Mouse (Mus musculus): ENCODE measurements around the gene Acsbg2.
A peak's percentile ranks its signal among the peaks of the same experiment; 100 is the strongest.

Acsbg2 gene

GRCm38 (mm10) chr17:56822380-56822779 lies 51.9 kb downstream of the Acsbg2 start:
- no peak for DNase-seq (ENCODE audit: low spot score)

DNA sequence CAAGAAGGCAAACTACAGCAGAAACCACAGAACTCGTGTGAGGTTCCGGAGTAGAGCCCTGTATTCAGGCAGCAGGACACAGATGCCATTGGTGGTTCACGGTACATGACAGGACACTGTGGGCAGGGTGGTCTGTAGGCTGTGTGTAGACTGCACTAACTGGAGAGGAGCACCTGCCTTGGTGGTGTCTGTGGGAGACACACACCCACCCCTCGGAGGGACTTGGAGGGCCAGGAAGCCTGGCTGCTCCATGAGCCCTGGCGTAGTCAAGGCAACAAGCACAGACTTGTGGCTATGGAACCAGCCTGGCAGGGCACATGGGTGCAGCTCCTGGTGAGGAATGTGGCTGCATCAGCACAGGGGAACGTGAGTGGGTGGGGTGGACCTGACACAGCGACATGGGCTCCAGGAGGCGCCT lies 54.5 kb downstream of the Acsbg2 start:
- no peak for DNase-seq (ENCODE audit: low spot score)

DNA sequence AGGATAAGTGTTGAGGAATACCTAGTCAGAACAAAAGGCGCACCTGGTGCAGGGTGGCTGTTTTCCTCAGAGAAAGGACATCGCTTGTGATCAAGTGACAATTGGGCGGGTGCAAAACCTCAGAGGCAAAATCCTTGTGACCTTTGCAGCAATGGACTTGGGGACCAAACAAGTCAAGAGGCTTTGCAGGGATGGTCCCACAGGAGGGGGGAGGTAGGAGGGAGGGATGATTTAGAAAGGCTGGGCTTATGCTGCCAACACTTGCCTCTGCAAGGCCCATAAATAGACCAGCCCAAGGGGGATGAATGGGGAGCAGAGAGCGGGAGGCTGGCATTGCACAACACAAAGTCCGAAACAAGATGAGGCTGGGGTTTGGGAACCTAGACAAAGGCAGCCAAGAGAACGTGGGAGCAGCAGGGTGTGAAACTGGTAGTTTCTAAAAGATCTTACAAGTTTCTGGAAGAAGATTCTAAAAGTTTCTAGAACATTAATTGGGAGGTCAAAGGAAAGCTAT lies 55.2 kb downstream of the Acsbg2 start:
- no peak for DNase-seq (ENCODE audit: low spot score)

GRCm38 (mm10) chr17:56818067-56818636 lies 56.1 kb downstream of the Acsbg2 start:
- DNase-seq (ENCODE audit: low spot score) = no peak

DNA sequence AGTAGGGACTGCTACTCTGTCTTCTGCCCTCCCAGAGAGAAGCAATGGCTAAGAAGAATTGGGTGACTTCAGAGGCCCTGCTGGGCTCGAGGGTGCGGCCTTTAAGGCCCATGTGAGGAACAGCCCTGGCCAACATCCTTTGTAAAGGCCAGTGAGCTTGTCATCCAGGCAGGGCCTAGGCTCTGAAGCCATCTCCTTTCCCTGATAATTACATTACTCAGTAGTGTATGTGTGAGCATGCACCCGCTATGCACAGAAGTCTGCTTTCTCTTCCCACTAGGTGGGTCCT lies 59.2 kb downstream of the Acsbg2 start:
- no peak for DNase-seq (ENCODE audit: low spot score)

DNA sequence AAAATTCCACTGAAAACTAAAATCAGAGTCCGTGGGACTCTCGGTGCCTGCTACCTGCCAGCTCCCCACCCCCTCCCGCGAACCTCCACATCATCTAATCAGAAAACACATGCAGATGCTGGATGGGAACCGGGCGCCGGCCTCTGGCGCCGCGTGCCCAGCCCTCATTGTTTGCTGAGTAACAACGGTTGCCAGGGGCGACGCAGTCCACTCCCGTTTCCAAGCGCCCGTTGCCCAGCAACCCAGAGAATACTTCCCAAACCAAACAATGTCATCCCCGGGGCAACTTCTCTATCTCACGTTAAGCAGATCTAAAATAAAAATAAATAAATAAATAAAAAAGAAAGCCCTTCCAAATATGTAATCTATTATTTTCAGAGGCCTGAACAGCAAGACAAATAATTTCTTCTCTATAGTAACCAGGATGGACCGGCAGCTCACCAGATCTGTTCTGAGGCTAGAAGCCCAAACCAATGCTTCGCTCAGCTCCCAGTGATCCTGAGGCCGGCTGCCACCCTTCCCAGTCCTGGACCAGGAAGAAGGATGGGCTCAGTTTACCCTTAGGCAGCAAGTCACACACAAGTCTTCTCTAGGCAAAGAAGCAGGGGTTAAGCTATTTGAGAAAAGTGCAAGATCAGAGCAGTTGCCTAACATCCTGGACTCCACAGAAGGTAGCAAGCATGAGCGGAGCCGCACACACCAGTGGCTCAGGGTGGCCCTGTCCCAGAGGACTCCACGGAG lies 59.8 kb downstream of the Acsbg2 start:
- DNase-seq (ENCODE audit: low spot score) = peak; percentile 37

- peak; percentile 66 for DNase-seq (ENCODE audit: low spot score)
Measured at GRCm38 (mm10) chr17:56810245-56810644, 64.0 kb downstream of the Acsbg2 start.

- DNase-seq (ENCODE audit: low spot score) = peak; percentile 49
Measured at GRCm38 (mm10) chr17:56808518-56808917, 65.7 kb downstream of the Acsbg2 start.

DNA sequence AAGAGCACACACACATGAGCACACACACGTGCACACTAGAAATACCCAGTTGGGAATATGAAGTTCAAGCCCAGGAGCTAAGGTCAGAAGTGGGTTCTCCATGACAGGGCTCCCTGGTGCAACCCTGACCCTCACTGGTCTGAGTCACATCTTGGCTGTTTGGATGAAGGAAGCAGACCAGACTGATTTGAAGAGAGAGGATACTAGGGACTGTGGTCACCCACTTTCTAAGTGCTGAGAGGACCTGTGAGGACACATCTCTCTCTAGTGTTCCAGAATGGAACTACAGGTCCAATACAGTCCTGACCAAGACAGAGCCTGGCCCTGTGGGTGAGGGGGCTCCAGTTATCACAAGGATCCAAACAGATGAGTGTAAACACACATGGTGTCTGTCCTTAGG lies 68.5 kb downstream of the Acsbg2 start:
- DNase-seq (ENCODE audit: low spot score) = no peak

GRCm38 (mm10) chr17:56804952-56805351 lies 69.3 kb downstream of the Acsbg2 start:
- no peak for DNase-seq (ENCODE audit: low spot score)

DNA sequence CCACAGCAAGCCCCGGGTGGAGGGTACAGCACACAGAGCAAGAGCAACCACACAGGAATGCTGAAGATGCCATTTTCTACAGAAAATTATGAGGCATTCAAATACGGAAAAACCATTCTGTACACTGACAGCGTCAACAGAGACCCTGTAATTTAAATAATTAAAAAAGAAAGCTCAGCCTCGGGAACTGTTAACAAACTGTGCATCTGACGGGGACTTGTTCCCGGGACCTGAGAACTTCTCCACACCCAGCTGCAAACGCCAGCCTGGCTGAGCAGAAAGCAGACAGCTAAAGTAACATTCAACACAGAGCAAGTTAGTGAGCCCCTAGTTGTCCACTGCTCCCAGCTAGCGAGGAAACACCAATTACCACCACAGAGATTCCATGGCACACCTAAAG lies 72.2 kb downstream of the Acsbg2 start:
- no peak for DNase-seq (ENCODE audit: low spot score)

GRCm38 (mm10) chr17:56799276-56799675 lies 75.0 kb downstream of the Acsbg2 start:
- DNase-seq (ENCODE audit: low spot score) = no peak

DNA sequence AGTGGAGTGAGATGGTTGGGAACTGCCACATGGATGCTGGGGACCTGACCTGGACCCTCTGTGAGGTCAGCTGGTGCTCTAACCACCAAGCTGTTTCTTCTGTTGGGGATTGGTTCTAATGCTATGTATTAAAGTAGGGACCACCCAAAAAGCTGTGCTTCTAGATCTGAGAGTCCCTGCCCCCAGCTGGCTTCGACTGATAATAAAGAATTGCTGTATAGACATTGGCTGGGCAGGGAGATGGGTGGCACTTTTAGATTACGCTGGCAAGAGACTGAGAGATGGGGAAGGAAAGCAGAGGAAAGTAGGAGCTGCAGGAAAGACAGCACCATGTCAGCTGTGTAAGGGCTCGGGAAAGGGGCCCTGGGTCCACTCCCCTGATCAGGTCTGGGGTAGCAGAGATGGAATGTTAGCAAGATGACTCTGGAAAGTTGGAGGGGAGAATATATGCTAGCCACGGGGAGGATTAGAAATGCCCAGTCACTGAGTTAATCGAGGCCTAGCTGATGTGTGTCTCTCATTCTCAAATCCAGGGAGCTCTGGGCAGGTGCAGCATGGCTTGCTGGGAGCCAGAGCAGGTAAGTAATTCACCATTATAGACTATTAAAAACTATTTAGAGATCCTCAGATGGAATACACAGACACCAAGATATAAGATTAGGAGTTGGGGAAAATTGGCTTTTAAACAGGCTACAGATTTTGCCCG lies 80.5 kb downstream of the Acsbg2 start:
- DNase-seq (ENCODE audit: low spot score) = no peak
